Mouse (Mus musculus) C2C12 (cell line): Measurements from ENCODE around the gene Slc2a13. TPM values are rescaled to one million over a fixed set of nuclear protein-coding genes. Genes with fewer than 3 reads are reported as not detected.

ENCODE experiments used
- H3K27me3 ChIP-seq: one replicate; pipeline ENCODE4 v1.6.1; 2011; ENCODE audit not compliant: control insufficient read depth, insufficient read depth, insufficient read length
- H3K36me3 ChIP-seq: one replicate; pipeline ENCODE4 v1.6.1; 2011; ENCODE audit not compliant: control insufficient read depth, insufficient read depth
- H3K4me3 ChIP-seq: one replicate; pipeline ENCODE4 v1.5.1; 2011; ENCODE audit warnings: mild to moderate bottlenecking, control low read depth; ENCODE audit not compliant: poor library complexity, insufficient read depth, severe bottlenecking
- H3K79me2 ChIP-seq: one replicate; pipeline ENCODE4 v1.6.1; 2011; ENCODE audit not compliant: control insufficient read depth, insufficient read depth
- H3K79me3 ChIP-seq: one replicate; pipeline ENCODE4 v1.6.1; 2011; ENCODE audit warnings: low read depth, control low read depth
- H3ac ChIP-seq: one replicate; pipeline ENCODE3; 2011; ENCODE audit warnings: low read depth; ENCODE audit not compliant: control insufficient read depth, insufficient read length
- CEBPB ChIP-seq: IDR thresholded peaks from one replicate; pipeline ENCODE4 v1.6.1; 2011; ENCODE audit warnings: low read depth, mild to moderate bottlenecking, control low read depth, moderate library complexity
- CTCF ChIP-seq: IDR thresholded peaks from one replicate; pipeline ENCODE4 v1.5.1; 2011; ENCODE audit not compliant: control insufficient read depth, insufficient read depth, insufficient read length
- FOSL1 ChIP-seq: IDR thresholded peaks from one replicate; pipeline ENCODE4 v1.8.0; 2011; ENCODE audit warnings: mild to moderate bottlenecking, low read length; ENCODE audit not compliant: poor library complexity, insufficient read depth, severe bottlenecking
- MAX ChIP-seq: IDR thresholded peaks from one replicate; pipeline ENCODE4 v1.6.1; 2011; ENCODE audit warnings: mild to moderate bottlenecking, control low read depth
- MYOD1 ChIP-seq: IDR thresholded peaks from one replicate; pipeline ENCODE4 v1.6.1; 2011; ENCODE audit warnings: low read depth; ENCODE audit not compliant: control insufficient read depth, insufficient read length
- MYOG ChIP-seq: IDR thresholded peaks from one replicate; pipeline ENCODE4 v1.6.1; 2011; ENCODE audit not compliant: control insufficient read depth, insufficient read length; ENCODE audit errors: extremely low read depth
- USF1 ChIP-seq: IDR thresholded peaks from one replicate; pipeline ENCODE4 v1.6.1; 2011; ENCODE audit warnings: low read depth, mild to moderate bottlenecking, control low read depth, moderate library complexity
- polyA plus RNA-seq: library from polyadenylated mRNA; unstranded; fragments of >200 nt; fragmentation: generic; extraction: Trizol; gene quantifications from one replicate; pipeline ENCODE4 v1.2.1, GENCODE M21; 2012; ENCODE audit warnings: missing spikeins

The Slc2a13 gene
- polyA plus RNA-seq, 1 experiment, result 0.25 TPM

GRCm38 (mm10) chr15:91252956-91253355 lies 320.1 kb downstream of the Slc2a13 start:
- Histone ChIP-seq H3K79me2 (no peaks in the 10 kb centered on the region), H3K79me3 (no peaks in the 10 kb centered on the region), H3ac (no peak overlapping the region), H3K36me3 (no peaks in the 10 kb centered on the region), H3K4me3 (no peak overlapping the region), H3K27me3 (no peaks in the 10 kb centered on the region)
- no peak for TF ChIP-seq CEBPB
- no peak for TF ChIP-seq MYOG
- no peak for TF ChIP-seq MAX
- TF ChIP-seq MYOD1, result no peak
- no peak for TF ChIP-seq FOSL1

DNA sequence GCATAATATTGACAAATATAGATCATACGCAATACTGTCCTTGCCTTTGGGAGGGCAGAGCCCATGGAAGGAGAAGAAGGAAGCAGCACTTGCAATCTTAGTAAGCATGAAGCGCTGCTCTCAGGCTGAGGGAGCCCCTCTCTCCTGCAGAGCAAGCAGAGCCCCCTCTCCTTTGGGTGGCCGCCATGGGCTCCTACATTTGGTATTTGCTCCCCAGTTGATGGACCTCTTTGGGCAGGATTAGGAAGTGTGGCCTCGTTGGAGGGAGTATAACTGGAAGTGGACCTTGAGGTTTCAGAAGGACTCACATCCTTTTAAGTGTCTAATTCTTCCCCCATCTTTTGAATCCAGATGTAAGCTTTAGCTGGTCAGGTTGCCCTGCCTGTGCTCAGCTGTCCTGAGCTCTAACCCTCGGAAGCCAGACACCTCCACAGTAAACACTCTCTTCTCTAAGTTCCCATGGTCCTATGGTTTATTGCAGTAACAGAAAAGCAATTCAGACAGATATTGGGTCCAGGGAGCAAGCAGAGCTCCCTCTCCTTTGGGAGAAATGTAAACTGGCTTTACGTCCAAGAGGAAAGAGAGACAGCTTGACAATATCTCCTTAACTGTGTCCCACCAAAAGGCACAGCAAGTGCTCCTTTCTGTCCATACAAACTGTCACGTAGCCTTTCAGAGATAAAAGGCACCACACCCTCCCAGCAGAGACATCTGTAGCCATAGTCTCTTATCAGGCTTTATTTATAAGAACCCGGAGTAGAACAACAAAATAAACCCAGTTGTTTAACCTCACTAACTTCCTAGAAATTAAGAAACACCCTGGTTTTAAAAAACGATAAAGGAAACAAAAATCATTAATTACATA lies 321.3 kb downstream of the Slc2a13 start:
- H3K4me3 ChIP-seq, result no peak overlapping the region
- H3K36me3 ChIP-seq, result no peaks in the 10 kb centered on the region
- H3K27me3 ChIP-seq, result no peaks in the 10 kb centered on the region
- TF ChIP-seq MYOG (no peak), MYOD1 (no peak)
- H3K79me3 ChIP-seq, result no peaks in the 10 kb centered on the region
- no peaks in the 10 kb centered on the region for H3K79me2 ChIP-seq
- H3ac ChIP-seq, result no peak overlapping the region

GRCm38 (mm10) chr15:91250815-91251214 lies 322.2 kb downstream of the Slc2a13 start:
- no peaks in the 10 kb centered on the region for H3K79me3 ChIP-seq
- H3K4me3 ChIP-seq, result no peak overlapping the region
- H3K79me2 ChIP-seq, result no peaks in the 10 kb centered on the region
- H3ac ChIP-seq, result no peak overlapping the region
- H3K36me3 ChIP-seq, result no peaks in the 10 kb centered on the region
- no peak for TF ChIP-seq MYOG
- no peak for TF ChIP-seq MYOD1
- no peak for TF ChIP-seq USF1
- TF ChIP-seq CTCF, result no peak
- TF ChIP-seq MAX, result no peak
- TF ChIP-seq CEBPB, result no peak
- TF ChIP-seq FOSL1, result no peak
- no peaks in the 10 kb centered on the region for H3K27me3 ChIP-seq

DNA sequence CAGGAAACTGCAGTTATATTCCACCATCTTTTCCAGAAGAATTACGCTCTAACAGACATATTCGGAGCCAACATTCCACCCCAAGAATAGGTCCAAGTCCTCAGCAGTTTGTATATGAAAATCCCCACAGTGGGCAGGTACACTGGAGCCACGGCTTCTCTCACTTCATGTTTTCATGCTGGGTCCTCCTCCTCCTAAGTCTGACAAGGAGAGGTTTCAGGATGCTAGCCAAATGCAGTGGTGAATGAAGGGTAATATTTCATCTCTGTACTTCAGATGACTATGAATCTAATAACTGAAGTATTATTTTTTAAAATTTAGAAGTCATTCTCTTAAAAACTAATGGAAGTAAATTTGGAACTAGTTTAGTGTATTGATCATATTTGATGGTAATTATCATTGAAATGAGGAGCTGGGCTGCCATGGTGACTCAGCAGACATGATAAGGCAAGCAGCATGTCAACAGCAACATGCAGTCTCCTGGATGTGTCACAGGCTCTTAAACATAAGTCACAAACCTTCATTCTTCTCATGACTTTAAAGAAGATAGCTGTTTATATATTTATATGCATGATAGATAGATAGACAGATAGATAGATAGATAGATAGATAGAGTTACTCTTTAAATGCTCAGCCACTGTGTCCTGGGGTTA lies 332.3 kb downstream of the Slc2a13 start:
- TF ChIP-seq CTCF (no peak), CEBPB (no peak), FOSL1 (no peak), MYOG (no peak), USF1 (no peak), MAX (no peak), MYOD1 (no peak)
- no peak overlapping the region for H3K4me3 ChIP-seq
- H3K79me2 ChIP-seq, result no peaks in the 10 kb centered on the region
- H3K36me3 ChIP-seq, result no peaks in the 10 kb centered on the region
- no peaks in the 10 kb centered on the region for H3K79me3 ChIP-seq
- no peak overlapping the region for H3ac ChIP-seq
- H3K27me3 ChIP-seq, result no peaks in the 10 kb centered on the region

DNA sequence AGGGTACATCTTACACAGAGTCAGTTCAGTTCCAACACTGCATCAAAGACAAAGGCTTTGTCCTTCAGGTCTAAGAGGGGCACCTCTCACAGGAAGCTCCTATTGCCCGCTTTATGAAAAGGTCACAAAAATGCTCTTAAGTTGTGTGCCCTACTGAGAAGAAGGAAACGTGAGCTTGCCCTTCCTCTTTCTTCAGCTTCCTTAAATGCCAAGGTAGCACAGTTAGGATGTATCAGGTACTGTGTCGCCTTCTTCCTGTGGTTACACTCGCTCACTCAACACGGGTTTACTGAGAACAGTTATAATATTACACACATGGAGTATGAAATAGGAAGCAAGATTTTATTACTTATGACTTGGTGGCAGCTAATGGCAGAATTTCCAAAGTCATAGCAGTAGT lies 335.8 kb downstream of the Slc2a13 start:
- Histone ChIP-seq H3ac (no peak overlapping the region), H3K36me3 (no peaks in the 10 kb centered on the region), H3K79me3 (no peaks in the 10 kb centered on the region), H3K4me3 (no peak overlapping the region), H3K27me3 (no peaks in the 10 kb centered on the region), H3K79me2 (no peaks in the 10 kb centered on the region)
- no peak for TF ChIP-seq MAX
- no peak for TF ChIP-seq FOSL1
- no peak for TF ChIP-seq CEBPB
- no peak for TF ChIP-seq MYOD1
- no peak for TF ChIP-seq MYOG
- TF ChIP-seq CTCF, result no peak
- no peak for TF ChIP-seq USF1

Other genes with a start within 250 kb of the Slc2a13 start
- 8.3 TPM for gene Lrrk2, start 99.9 kb upstream of the Slc2a13 start, polyA plus RNA-seq